Mouse (Mus musculus) ES-E14 (cell line): ENCODE results near the gene Olfr1214.

Source experiments
- HCFC1 ChIP-seq: IDR thresholded peaks from 2 replicates; pipeline ENCODE4 v1.6.1; 2012; ENCODE audit warnings: low read length, inconsistent platforms, borderline replicate concordance; ENCODE audit not compliant: insufficient read depth
- MAFK ChIP-seq: IDR thresholded peaks from 2 replicates; pipeline ENCODE4 v1.6.1; 2014; ENCODE audit warnings: mild to moderate bottlenecking, low read depth, low read length, inconsistent platforms; ENCODE audit not compliant: insufficient read depth
- ZC3H11A ChIP-seq: IDR thresholded peaks from 2 replicates; pipeline ENCODE4 v1.6.1; 2012; ENCODE audit warnings: low read depth, mild to moderate bottlenecking, inconsistent platforms, low read length, borderline replicate concordance

DNA sequence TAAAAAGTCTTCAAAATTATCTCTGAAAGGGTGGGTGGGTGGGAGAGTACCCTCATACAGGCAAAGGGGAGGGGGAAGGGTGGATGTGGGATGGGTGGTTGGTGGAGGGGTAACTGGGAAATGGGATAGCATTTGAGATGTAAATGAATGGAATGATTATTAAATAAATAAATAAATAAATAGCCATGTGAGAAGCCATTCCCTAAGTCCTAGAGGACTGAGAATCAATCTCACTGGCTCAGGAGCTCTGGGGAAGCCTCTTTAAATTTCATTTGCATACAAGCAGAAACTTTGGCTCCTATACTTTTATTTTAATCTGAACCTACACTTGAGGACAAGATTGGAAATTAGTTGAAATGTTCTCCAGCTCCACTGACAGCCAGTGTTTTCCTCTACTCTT lies 38.8 kb downstream of the Olfr1214 start, which contains the start of gene Olfr1212:
- TF ChIP-seq HCFC1 (no peak), ZC3H11A (no peak), MAFK (no peak)
